Mouse (Mus musculus) neural tube, embryonic 14.5 days (tissue): ENCODE results near the gene Hes5. TPM values are rescaled to one million over a fixed set of nuclear protein-coding genes. Genes with fewer than 3 reads are reported as not detected.

Source experiments
- ATAC-seq: fragments of 200-750 bp; cut with Nextera tagmentation; 2 replicates; pipeline ENCODE4 v1.8.0; 2017; ENCODE audit warnings: low read depth, mild to moderate bottlenecking, moderate TSS enrichment, moderate library complexity
- H3K27ac ChIP-seq: fragments of 300-500 bp; sonication (generic); 2 replicates; pipeline ENCODE4 v1.5.1; 2014; ENCODE audit warnings: low read depth, mild to moderate bottlenecking, control low read depth, low read length, moderate library complexity, mixed read lengths
- H3K27me3 ChIP-seq: fragments of 300-500 bp; sonication (generic); 2 replicates; pipeline ENCODE4 v1.6.1; 2014; ENCODE audit warnings: low read length; ENCODE audit not compliant: control insufficient read depth, insufficient read depth
- H3K36me3 ChIP-seq: fragments of 300-500 bp; sonication (generic); 2 replicates; pipeline ENCODE4 v1.6.1; 2014; ENCODE audit warnings: low read length, mixed read lengths; ENCODE audit not compliant: control insufficient read depth, insufficient read depth
- H3K4me1 ChIP-seq: fragments of 300-500 bp; sonication (generic); 2 replicates; pipeline ENCODE4 v1.6.1; 2014; ENCODE audit warnings: low read length; ENCODE audit not compliant: control insufficient read depth, insufficient read depth
- H3K4me2 ChIP-seq: fragments of 300-500 bp; sonication (generic); 2 replicates; pipeline ENCODE4 v1.6.1; 2014; ENCODE audit warnings: mild to moderate bottlenecking, low read depth, low read length, control low read depth
- H3K4me3 ChIP-seq: fragments of 300-500 bp; sonication (generic); 2 replicates; pipeline ENCODE4 v1.5.1; 2014; ENCODE audit warnings: low read depth, low read length, control low read depth, mixed read lengths
- H3K9ac ChIP-seq: fragments of 300-500 bp; sonication (generic); replicated peaks from 2 replicates; pipeline ENCODE4 v1.6.1; 2014; ENCODE audit warnings: low read depth, mild to moderate bottlenecking, control low read depth, low read length, mixed read lengths
- H3K9me3 ChIP-seq: fragments of 300-500 bp; sonication (generic); 2 replicates; pipeline ENCODE4 v1.6.1; 2016; ENCODE audit warnings: low read length; ENCODE audit not compliant: control insufficient read depth
- WGBS: fragments of 180-500 bp; shearing (Covaris S2); extraction: QIAGEN DNeasy Blood & Tissue Kit; methylation state at CpG from one replicate; pipeline ENCODE4 v1.1.7; 2014; 5-methylcytosine and 5-hydroxymethylcytosine counted together
- polyA plus RNA-seq: library from polyadenylated mRNA; unstranded; fragments of >200 nt; fragmentation: Nextera tagmentation; extraction: Ambion mirVana; gene quantifications from 2 replicates; pipeline ENCODE4 v1.2.1, GENCODE M21; 2014

The Hes5 gene
- polyA plus RNA-seq, 1 experiment from 2014 or later: 40.9 TPM

- Histone ChIP-seq H3K27ac (no peak overlapping the region), H3K4me2 (no peak overlapping the region), H3K27me3 (no peaks in the 10 kb centered on the region), H3K9ac (no peak overlapping the region), H3K36me3 (no peaks in the 10 kb centered on the region), H3K4me1 (no peaks in the 10 kb centered on the region), H3K9me3 (no peaks in the 10 kb centered on the region), H3K4me3 (no peak overlapping the region)
- WGBS: 64% methylated on average over 4 of the region's 4 CpGs
- ATAC-seq: no peak
Measured at GRCm38 (mm10) chr4:154925413-154925812, 35.3 kb upstream of the Hes5 start.

GRCm38 (mm10) chr4:154926969-154927898, 33.5 kb upstream of the Hes5 start:
- no peak for ATAC-seq
- no peak overlapping the region for H3K9ac ChIP-seq
- H3K9me3 ChIP-seq: no peaks in the 10 kb centered on the region
- H3K27ac ChIP-seq: no peak overlapping the region
- H3K4me3 ChIP-seq: no peak overlapping the region
- 68% methylated on average over 9 of the region's 9 CpGs for WGBS
- H3K27me3 ChIP-seq: no peaks in the 10 kb centered on the region
- H3K4me1 ChIP-seq: no peaks in the 10 kb centered on the region
- no peak overlapping the region for H3K4me2 ChIP-seq
- no peaks in the 10 kb centered on the region for H3K36me3 ChIP-seq

GRCm38 (mm10) chr4:154927899-154928337, 32.8 kb upstream of the Hes5 start:
- H3K27ac ChIP-seq: no peak overlapping the region
- H3K27me3 ChIP-seq: no peaks in the 10 kb centered on the region
- H3K4me1 ChIP-seq: no peaks in the 10 kb centered on the region
- ATAC-seq: no peak
- H3K4me3 ChIP-seq: no peak overlapping the region
- WGBS: 64% methylated on average over 5 of the region's 5 CpGs
- H3K36me3 ChIP-seq: no peaks in the 10 kb centered on the region
- H3K9me3 ChIP-seq: no peaks in the 10 kb centered on the region
- H3K9ac ChIP-seq: no peak overlapping the region
- H3K4me2 ChIP-seq: no peak overlapping the region

GRCm38 (mm10) chr4:154928395-154929087, 32.2 kb upstream of the Hes5 start, which contains the start of gene Tnfrsf14:
Gene Tnfrsf14 (minus strand): TSS chr4:154928563.
- no peaks in the 10 kb centered on the region for H3K9me3 ChIP-seq
- 52% methylated on average over 12 of the region's 12 CpGs for WGBS
- H3K4me3 ChIP-seq: no peak within 1 kb of the TSS
- ATAC-seq: no peak
- no peaks in the 10 kb centered on the region for H3K4me1 ChIP-seq
- no peaks in the 10 kb centered on the region for H3K27me3 ChIP-seq
- H3K9ac ChIP-seq: no peak within 1 kb of the TSS
- no peak within 1 kb of the TSS for H3K27ac ChIP-seq
- no peaks in the 10 kb centered on the region for H3K36me3 ChIP-seq
- no peak within 1 kb of the TSS for H3K4me2 ChIP-seq

- H3K4me1 ChIP-seq: no peaks in the 10 kb centered on the region
- H3K27ac ChIP-seq: no peak overlapping the region
- 78% methylated on average over 12 of the region's 12 CpGs for WGBS
- no peak overlapping the region for H3K4me3 ChIP-seq
- H3K9ac ChIP-seq: no peak overlapping the region
- no peak for ATAC-seq
- H3K4me2 ChIP-seq: no peak overlapping the region
- no peaks in the 10 kb centered on the region for H3K27me3 ChIP-seq
- H3K9me3 ChIP-seq: no peaks in the 10 kb centered on the region
- H3K36me3 ChIP-seq: no peaks in the 10 kb centered on the region
Measured at GRCm38 (mm10) chr4:154929088-154929660, 31.5 kb upstream of the Hes5 start.

GRCm38 (mm10) chr4:154933306-154933907, 27.3 kb upstream of the Hes5 start:
- no peak overlapping the region for H3K4me2 ChIP-seq
- H3K4me1 ChIP-seq: no peaks in the 10 kb centered on the region
- no peak overlapping the region for H3K9ac ChIP-seq
- no peaks in the 10 kb centered on the region for H3K36me3 ChIP-seq
- H3K27ac ChIP-seq: no peak overlapping the region
- H3K27me3 ChIP-seq: no peaks in the 10 kb centered on the region
- no peak for ATAC-seq
- 57% methylated on average over 13 of the region's 13 CpGs for WGBS
- H3K9me3 ChIP-seq: no peaks in the 10 kb centered on the region
- H3K4me3 ChIP-seq: no peak overlapping the region

GRCm38 (mm10) chr4:154934800-154935199, 25.9 kb upstream of the Hes5 start:
- ATAC-seq: no peak
- no peak overlapping the region for H3K4me2 ChIP-seq
- WGBS: 84% methylated on average over 2 of the region's 2 CpGs

GRCm38 (mm10) chr4:154935788-154936187, 24.9 kb upstream of the Hes5 start:
- Histone ChIP-seq H3K27me3 (no peaks in the 10 kb centered on the region), H3K27ac (no peak overlapping the region), H3K4me3 (no peak overlapping the region), H3K36me3 (no peaks in the 10 kb centered on the region), H3K9me3 (no peaks in the 10 kb centered on the region), H3K4me2 (no peak overlapping the region), H3K4me1 (no peaks in the 10 kb centered on the region), H3K9ac (no peak overlapping the region)
- ATAC-seq: no peak
- WGBS: 79% methylated on average over 7 of the region's 7 CpGs

More at GRCm38 (mm10) chr4:154934800-154935199, 25.9 kb upstream of the Hes5 start:
- H3K9ac ChIP-seq: no peak overlapping the region
- H3K27me3 ChIP-seq: no peaks in the 10 kb centered on the region
- H3K36me3 ChIP-seq: no peaks in the 10 kb centered on the region
- H3K4me1 ChIP-seq: no peaks in the 10 kb centered on the region
- no peak overlapping the region for H3K27ac ChIP-seq
- no peaks in the 10 kb centered on the region for H3K9me3 ChIP-seq
- H3K4me3 ChIP-seq: no peak overlapping the region
